Mouse (Mus musculus) liver, embryonic 14.5 days (tissue): Measurements from ENCODE around the gene Grik2. TPM values are rescaled to one million over a fixed set of nuclear protein-coding genes. Genes with fewer than 3 reads are reported as not detected.

Experiments used
- ATAC-seq: fragments of 200-750 bp; cut with Nextera tagmentation; 2 replicates; pipeline ENCODE4 v1.8.0; 2017; ENCODE audit warnings: moderate number of reproducible peaks, mild to moderate bottlenecking, moderate library complexity; ENCODE audit not compliant: insufficient read depth
- DNase-seq, 3 experiments: peaks; one replicate each; pipeline ENCODE4 v3.0.0-alpha.2; 2012 to 2013; ENCODE audit warnings: low read depth in 3 of 3, low spot score in 3 of 3
- H3K27ac ChIP-seq: fragments of 300-500 bp; sonication (generic); 2 replicates; pipeline ENCODE4 v1.5.1; 2014; ENCODE audit warnings: moderate library complexity, mild to moderate bottlenecking, control low read depth, inconsistent platforms
- H3K27me3 ChIP-seq: fragments of 300-500 bp; sonication (generic); 2 replicates; pipeline ENCODE4 v1.6.1; 2014; ENCODE audit warnings: mild to moderate bottlenecking, low read length, moderate library complexity; ENCODE audit not compliant: control insufficient read depth, insufficient read depth
- H3K36me3 ChIP-seq: fragments of 300-500 bp; sonication (generic); replicated peaks from 2 replicates; pipeline ENCODE4 v1.6.1; 2014; ENCODE audit warnings: low read depth; ENCODE audit not compliant: control insufficient read depth, insufficient read depth
- H3K4me1 ChIP-seq, 2 experiments: fragments of 200-500 bp in 1 of 2; fragments of 300-500 bp in 1 of 2; sonication (generic) in 1 of 2; replicated peaks; 2 replicates each; pipeline ENCODE4 v1.6.1; 2012 to 2014; ENCODE audit warnings: antibody characterized with exemption in 1 of 2, inconsistent platforms in 1 of 2, low read length in 1 of 2; ENCODE audit not compliant: control insufficient read depth in 2 of 2, insufficient read depth in 2 of 2
- H3K4me2 ChIP-seq: fragments of 300-500 bp; sonication (generic); 2 replicates; pipeline ENCODE4 v1.6.1; 2014; ENCODE audit warnings: low read depth, mild to moderate bottlenecking, control low read depth, moderate library complexity
- H3K4me3 ChIP-seq, 2 experiments: fragments of 200-500 bp in 1 of 2; fragments of 300-500 bp in 1 of 2; sonication (generic) in 1 of 2; 2 replicates each; pipeline ENCODE4 v1.5.1; 2012 to 2014; ENCODE audit warnings: low read depth in 2 of 2, low read length in 2 of 2, mild to moderate bottlenecking in 2 of 2, control low read depth in 1 of 2, inconsistent platforms in 1 of 2, moderate library complexity in 1 of 2; ENCODE audit not compliant: insufficient read depth in 1 of 2
- H3K9ac ChIP-seq: fragments of 300-500 bp; sonication (generic); replicated peaks from 2 replicates; pipeline ENCODE4 v1.6.1; 2014; ENCODE audit warnings: mild to moderate bottlenecking, control low read depth, moderate library complexity
- H3K9me3 ChIP-seq: fragments of 300-500 bp; sonication (generic); 2 replicates; pipeline ENCODE4 v1.6.1; 2016; ENCODE audit warnings: low read length, mixed read lengths; ENCODE audit not compliant: control insufficient read depth
- CTCF ChIP-seq: IDR thresholded peaks from 2 replicates; pipeline ENCODE4 v1.5.1; 2016; ENCODE audit warnings: antibody characterized with exemption, low read depth, control low read depth
- EP300 ChIP-seq: IDR thresholded peaks from 2 replicates; pipeline ENCODE4 v1.6.1; 2016; ENCODE audit warnings: antibody characterized with exemption, low read depth
- WGBS: fragments of 180-500 bp; shearing (Covaris S2); extraction: QIAGEN DNeasy Blood & Tissue Kit; methylation state at CpG from one replicate; pipeline ENCODE4 v1.1.7; 2014; ENCODE audit not compliant: insufficient replicate concordance; 5-methylcytosine and 5-hydroxymethylcytosine counted together
- polyA plus RNA-seq, 2 experiments: library from polyadenylated mRNA; depleted of rRNA in 1 of 2; stranded (reverse) in 1 of 2; unstranded in 1 of 2; fragments of >200 nt; fragmentation: Nextera tagmentation in 1 of 2; extraction: Ambion mirVana in 1 of 2; gene quantifications; 2 replicates each; pipeline versions ENCODE4 v1.2.1 to v1.2.3; 2012 to 2014

The Grik2 gene
- polyA plus RNA-seq, 2 experiments: 0.03 TPM; not detected in 1

DNA sequence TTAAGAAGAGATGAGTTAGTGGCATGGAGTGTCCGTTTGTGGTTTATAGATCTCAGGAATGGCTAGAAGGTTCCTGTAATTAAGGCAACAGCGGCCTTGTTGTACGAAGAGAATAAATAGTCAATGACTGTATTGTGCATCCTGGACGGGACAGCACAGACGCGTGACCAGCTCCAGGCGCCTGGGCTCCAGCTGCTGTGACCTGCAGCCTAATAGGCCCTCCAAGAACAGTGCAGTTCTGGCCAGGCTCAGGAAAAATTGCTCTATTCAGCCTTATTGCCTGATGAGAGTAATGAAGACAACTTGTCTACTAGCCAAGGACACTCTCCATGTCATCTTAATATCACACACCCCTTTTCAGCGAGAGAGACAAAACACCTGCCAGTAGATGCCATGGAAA lies 1.8 kb upstream of the Grik2 start:
- Histone ChIP-seq H3K9me3 (no peaks in the 10 kb centered on the region), H3K27me3 (peaks cover 3% of the 10 kb centered on the region), H3K27ac (no peak overlapping the region), H3K36me3 (no peaks in the 10 kb centered on the region), H3K4me1 (no peaks in the 10 kb centered on the region), H3K4me3 (no peak overlapping the region), H3K4me2 (no peak overlapping the region), H3K9ac (no peak overlapping the region)
- TF ChIP-seq EP300 (no peak), CTCF (no peak)
- DNase-seq (no peak), ATAC-seq (no peak)
- 55% methylated on average over 8 of the region's 8 CpGs for WGBS

GRCm38 (mm10) chr10:49789711-49790110 lies 1.1 kb upstream of the Grik2 start:
- TF ChIP-seq CTCF (no peak), EP300 (no peak)
- H3K9me3 ChIP-seq: no peaks in the 10 kb centered on the region
- H3K27ac ChIP-seq: no peak overlapping the region
- peaks cover 3% of the 10 kb centered on the region for H3K27me3 ChIP-seq
- no peak overlapping the region for H3K9ac ChIP-seq
- H3K4me3 ChIP-seq: no peak overlapping the region
- H3K36me3 ChIP-seq: no peaks in the 10 kb centered on the region
- ATAC-seq: no peak
- no peak for DNase-seq
- 45% methylated on average over 4 of the region's 4 CpGs for WGBS
- H3K4me1 ChIP-seq: no peaks in the 10 kb centered on the region
- H3K4me2 ChIP-seq: no peak overlapping the region

DNA sequence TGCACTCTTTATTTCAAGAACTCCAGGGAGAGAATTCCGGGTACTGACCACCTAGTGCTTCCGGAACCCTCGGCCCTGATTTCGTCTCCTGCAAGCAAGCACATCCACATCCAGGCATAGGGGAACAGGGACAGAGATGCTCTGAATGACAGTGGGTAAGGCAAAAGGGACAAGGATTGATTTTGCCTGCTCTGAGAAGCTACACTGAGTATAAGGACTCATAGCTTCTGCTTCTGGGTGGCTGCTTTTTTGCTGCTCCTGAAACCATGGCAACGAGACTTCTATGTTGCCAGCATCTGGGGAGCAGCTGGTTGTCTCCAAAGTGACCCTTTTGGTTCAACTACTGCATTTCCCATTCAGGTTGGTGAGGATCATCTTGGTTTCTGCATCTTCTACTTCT lies 348 bp upstream of the Grik2 start:
- Histone ChIP-seq H3K36me3 (no peaks in the 10 kb centered on the region), H3K4me2 (peak overlapping the region; percentile 43; the same call in 1 of the 2 replicates), H3K27me3 (peaks cover 3% of the 10 kb centered on the region), H3K27ac (no peak overlapping the region), H3K9me3 (no peaks in the 10 kb centered on the region), H3K4me3 (no peak overlapping the region), H3K4me1 (no peaks in the 10 kb centered on the region), H3K9ac (no peak overlapping the region)
- no peak for TF ChIP-seq CTCF
- TF ChIP-seq EP300: no peak
- DNase-seq (no peak), ATAC-seq (no peak)
- 14% methylated on average over 5 of the region's 5 CpGs for WGBS

- H3K4me3 ChIP-seq: no peak overlapping the region
- no peak overlapping the region for H3K4me2 ChIP-seq
- ATAC-seq (no peak), DNase-seq (no peak)
- TF ChIP-seq EP300: no peak
- TF ChIP-seq CTCF: no peak
- no peak overlapping the region for H3K27ac ChIP-seq
- H3K9ac ChIP-seq: no peak overlapping the region
- peaks cover 8% of the 10 kb centered on the region for H3K27me3 ChIP-seq
- 35% methylated on average over 3 of the region's 3 CpGs for WGBS
- H3K4me1 ChIP-seq: no peaks in the 10 kb centered on the region
- no peaks in the 10 kb centered on the region for H3K9me3 ChIP-seq
- no peaks in the 10 kb centered on the region for H3K36me3 ChIP-seq
Observed at GRCm38 (mm10) chr10:49786630-49787029, 1.9 kb downstream of the Grik2 start.

DNA sequence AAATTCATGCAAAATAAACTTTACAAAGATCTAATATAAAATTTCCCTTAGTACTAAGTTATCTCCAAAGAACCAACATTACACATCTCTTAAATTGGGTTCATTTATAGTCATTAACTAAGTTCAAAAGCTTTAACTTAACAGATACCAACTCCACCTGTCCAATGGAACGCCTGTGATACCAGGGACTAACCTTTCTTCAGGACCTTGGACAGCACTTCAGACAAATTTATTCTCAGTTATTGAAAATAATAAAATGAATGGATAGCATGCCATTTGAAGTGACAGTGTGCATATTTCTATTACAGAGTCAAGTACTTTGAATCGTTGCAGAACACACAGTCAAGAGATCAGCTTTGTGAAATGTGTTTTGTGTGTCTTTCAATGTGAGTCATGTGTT lies 3.1 kb downstream of the Grik2 start:
- Histone ChIP-seq H3K4me3 (no peak overlapping the region), H3K4me1 (no peaks in the 10 kb centered on the region), H3K36me3 (no peaks in the 10 kb centered on the region), H3K27me3 (peaks cover 8% of the 10 kb centered on the region), H3K9me3 (no peaks in the 10 kb centered on the region), H3K9ac (no peak overlapping the region), H3K4me2 (no peak overlapping the region), H3K27ac (no peak overlapping the region)
- ATAC-seq: no peak
- no peak for TF ChIP-seq EP300
- TF ChIP-seq CTCF: no peak
- no peak for DNase-seq
- 19% methylated on average over 2 of the region's 2 CpGs for WGBS
